Mouse (Mus musculus) testis, adult 2 months (tissue): ENCODE results near the gene Ticam1.

Experiments
- CTCF ChIP-seq: fragments of 200-500 bp; IDR thresholded peaks from 2 replicates; pipeline ENCODE4 v1.5.1; 2012; ENCODE audit warnings: low read depth, mild to moderate bottlenecking, inconsistent platforms, low read length, moderate library complexity; ENCODE audit not compliant: control insufficient read depth, insufficient read depth, insufficient replicate concordance
- POLR2A ChIP-seq: fragments of 200-500 bp; IDR thresholded peaks from 2 replicates; pipeline ENCODE4 v1.6.1; 2012; ENCODE audit warnings: low read depth, mild to moderate bottlenecking, inconsistent platforms, low read length, moderate library complexity; ENCODE audit not compliant: control insufficient read depth

DNA sequence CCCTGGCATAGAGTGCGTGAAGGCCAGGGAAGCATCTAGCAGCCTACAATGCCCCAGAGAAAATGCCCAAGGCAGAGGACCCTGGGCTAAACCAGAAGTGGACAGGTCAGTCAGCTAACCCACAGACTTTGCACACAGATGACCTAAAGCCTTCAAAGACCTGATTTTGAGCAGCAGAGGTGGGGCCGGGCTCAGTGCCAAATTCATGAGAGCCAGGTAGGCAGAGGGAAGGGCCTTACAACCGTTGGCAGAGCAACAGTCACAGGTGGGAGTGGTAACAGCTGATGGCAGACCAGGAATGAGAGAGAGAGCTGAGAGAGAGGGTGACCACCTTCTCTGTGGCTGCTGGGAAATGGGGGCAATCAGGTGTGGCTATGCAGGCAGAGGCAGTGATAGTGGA, 3.9 kb downstream of the Ticam1 start:
- TF ChIP-seq CTCF: no peak
- TF ChIP-seq POLR2A: no peak
